Mouse (Mus musculus) adrenal gland, postnatal 4 days (tissue): ENCODE measurements around the gene Meis3. TPM values are rescaled to one million over a fixed set of nuclear protein-coding genes. Genes with fewer than 3 reads are reported as not detected.

ENCODE experiments used
- DNase-seq, 2 experiments: peaks; one replicate each; pipeline ENCODE4 v3.0.0; 2021 to 2022; ENCODE audit warnings: low spot score in 2 of 2, mixed read lengths in 2 of 2
- total RNA-seq, 2 experiments: library from RNA; stranded (reverse); gene quantifications; 2 replicates each; pipeline ENCODE4 v1.2.3; 2021

Meis3 gene
- total RNA-seq, 2 experiments from 2014 or later: 18.8 to 22.0 TPM

DNA sequence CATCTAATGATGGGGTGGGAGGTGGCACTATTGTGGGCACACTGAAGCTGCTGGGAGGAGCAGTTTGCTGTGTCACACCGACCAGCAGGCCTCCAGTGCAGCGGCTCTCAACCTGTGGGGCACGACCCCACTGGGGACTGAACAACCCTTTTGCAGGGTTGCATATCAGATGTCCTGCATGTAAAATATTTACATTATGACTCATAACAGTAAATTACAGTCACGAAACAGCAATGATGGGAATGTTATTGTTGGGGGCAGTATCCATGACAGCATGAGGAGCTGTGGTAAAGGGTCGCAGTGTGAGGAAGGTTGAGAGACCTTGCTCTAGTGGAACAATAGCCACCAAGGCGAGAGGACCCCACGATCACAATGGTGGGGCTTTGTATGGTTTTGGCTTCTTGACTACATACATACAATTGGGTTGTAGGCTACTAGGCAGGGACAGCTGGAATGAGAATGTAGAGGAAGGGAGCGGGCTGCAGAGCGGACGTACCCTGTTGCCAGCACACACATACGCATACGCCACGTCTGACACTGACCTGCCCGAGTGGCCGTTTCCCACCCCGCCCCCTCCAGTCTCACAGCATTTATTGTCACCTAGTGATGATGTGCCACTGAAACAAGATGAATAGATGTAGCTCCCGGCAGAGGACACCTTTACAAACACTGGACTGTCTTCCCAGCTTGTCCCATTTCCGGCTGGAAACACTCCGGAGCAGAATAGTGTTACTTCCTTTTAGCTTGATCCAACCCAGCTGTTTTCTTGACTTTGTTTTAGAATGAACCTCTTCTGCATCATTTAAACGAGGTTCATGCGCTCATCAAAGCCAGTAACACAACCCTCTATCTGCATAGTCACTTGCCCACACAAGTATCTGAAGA lies 34.1 kb downstream of the Meis3 start:
- DNase-seq: no peak

DNA sequence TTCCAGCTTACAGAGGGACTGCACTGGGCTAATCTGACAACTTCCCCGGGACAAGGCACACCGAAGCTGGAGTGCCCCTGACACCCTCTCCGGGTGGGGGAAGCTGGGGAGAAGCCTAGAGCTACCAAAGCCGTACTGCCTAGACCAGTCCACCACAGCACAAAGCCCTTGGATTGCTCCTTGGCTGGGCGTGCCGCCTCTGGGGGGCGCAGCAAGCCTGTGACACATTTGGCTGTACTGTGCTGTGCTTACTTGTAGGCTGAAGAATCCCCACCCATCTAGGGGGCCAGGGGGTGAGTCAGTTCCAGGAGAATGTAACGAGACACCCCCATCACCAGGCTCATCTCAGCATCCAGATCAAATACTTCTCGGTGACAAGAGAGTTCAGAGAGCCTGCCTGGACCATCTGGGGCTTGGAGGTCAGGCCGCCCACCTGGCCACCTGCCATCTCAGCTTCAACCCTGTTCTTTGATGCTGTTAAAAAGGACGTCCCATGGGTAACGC lies 36.0 kb downstream of the Meis3 start:
- no peak for DNase-seq

DNA sequence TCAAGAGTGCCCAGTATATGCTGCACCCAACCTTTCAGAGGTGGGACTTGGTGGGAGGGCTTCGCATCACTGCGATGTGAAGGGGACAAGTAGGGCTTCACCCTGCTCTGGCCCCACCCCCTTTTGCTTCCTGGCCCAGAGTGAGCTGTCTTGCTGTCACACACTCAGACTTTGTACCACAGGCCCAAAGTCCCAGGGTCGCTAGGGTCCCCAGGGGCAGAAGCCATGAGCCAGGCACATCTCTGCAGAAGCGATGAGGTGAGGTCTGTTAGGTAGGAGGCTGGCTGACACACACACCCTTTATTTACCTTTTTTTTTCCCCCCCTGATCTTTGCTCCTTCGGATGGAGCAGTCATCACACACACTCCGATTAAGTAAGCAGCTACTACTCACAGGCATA lies 38.3 kb downstream of the Meis3 start:
- DNase-seq: no peak

DNA sequence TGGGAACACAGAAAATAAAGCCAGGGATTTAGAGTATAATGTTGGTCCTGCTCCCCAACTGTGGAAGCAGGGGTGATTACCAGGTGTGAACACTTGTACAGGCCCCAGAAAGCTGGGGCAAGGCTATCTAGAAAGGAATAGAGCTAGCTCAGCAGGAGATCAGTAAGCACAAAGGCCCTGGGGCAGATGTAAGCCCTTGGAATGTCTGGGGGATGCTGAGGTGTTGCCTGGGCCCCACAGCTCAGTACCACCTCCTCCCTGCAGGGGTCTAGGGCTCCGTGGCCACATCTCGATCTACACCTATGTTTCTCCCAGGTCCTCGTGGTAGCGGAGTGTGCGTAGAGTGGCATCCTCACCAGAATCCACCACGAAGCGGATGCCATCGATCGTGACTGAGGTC lies 39.1 kb downstream of the Meis3 start:
- DNase-seq: no peak

DNA sequence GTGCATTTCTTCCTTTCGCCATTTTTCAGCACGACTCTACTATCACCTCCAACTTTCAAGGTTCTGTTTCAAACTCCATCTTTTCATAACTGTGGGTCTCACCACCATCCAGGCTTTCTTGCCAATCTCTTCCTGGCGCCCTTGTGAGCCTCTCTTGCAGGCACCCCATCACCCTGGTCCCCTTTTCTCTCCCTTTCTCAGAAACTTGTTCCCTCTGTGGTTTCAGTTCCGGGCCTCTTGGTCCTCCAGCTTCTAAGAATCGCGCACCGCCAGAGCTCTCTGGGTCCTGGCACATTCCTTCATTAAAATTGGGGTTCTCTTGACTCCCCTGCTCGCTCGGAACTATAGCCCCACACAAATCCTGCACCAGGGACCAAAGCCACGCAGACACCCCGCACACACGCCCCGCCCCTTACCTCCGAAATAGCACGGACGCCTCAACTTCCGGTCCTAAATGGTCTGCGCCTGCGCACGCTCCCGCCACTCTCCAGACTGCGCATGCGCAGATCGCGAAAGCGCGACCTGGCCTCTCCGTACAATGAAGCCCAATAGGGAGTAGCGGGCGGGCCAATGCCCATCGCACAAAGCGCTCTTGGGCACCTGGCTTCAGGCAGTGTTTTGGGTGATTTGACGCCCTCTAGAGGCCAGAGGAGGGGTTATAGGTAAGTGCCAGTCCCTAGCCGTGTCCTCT lies 46.8 kb downstream of the Meis3 start, which contains the start of gene Dhx34:
Gene Dhx34, minus strand, starts transcription at position 456 of the 691 bp plus-strand sequence.
- DNase-seq: peak; percentile 87 to 89

DNA sequence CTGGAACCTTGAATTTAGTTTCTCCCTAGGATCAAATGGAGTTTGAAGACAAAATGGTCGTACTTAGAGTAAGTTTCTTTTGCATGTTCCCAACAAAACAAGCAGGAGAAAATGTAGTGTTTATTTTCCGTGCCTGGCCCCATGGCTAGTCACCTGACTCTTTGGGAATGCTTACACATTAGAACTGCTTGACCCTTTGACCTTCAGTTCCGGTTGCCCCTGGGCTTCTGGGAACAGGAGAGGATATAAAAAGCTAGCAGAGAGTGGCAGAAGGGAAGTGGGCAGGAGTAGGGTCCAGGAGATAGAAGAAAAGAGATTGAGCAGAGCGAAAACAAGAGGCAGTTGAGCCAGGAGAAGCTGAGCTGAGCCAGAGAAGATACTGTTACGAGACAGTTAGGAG lies 55.0 kb downstream of the Meis3 start:
- no peak for DNase-seq

Other genes with a start within 250 kb of the Meis3 start
- gene Nop53, start 229.0 kb upstream of the Meis3 start, total RNA-seq: 100 to 1,000 TPM; 238 to 243 TPM
- gene Ehd2, start 207.5 kb upstream of the Meis3 start, total RNA-seq: 10 to 100 TPM; 71.9 to 77.5 TPM
- gene Bicra, start 127.2 kb upstream of the Meis3 start, total RNA-seq: 10 to 100 TPM; 14.4 to 14.6 TPM
- gene Zfp541, start 113.3 kb upstream of the Meis3 start, total RNA-seq: under 1 TPM; 0.22 to 0.23 TPM
- 100 to 1,000 TPM; 130 to 136 TPM for gene Napa, start 76.6 kb upstream of the Meis3 start, total RNA-seq
- 10 to 100 TPM; 29.1 to 29.3 TPM for gene Kptn, start 55.2 kb upstream of the Meis3 start, total RNA-seq
- gene Slc8a2, start 45.3 kb upstream of the Meis3 start, total RNA-seq: 1 to 10 TPM; 6.5 to 7.6 TPM
- 10 to 100 TPM; 20.9 to 21.9 TPM for gene Dhx34, start 46.9 kb downstream of the Meis3 start, total RNA-seq
- under 1 TPM; 0.45 to 0.48 TPM for gene C5ar2, start 69.1 kb downstream of the Meis3 start, total RNA-seq
- 1 to 10 TPM; 4.8 to 6.2 TPM for gene C5ar1, start 84.5 kb downstream of the Meis3 start, total RNA-seq
- gene Inafm1, start 98.5 kb downstream of the Meis3 start, total RNA-seq: 10 to 100 TPM; 35.6 to 41.5 TPM
- gene Ccdc9, start 111.7 kb downstream of the Meis3 start, total RNA-seq: 100 to 1,000 TPM; 103 to 116 TPM
- 1 to 10 TPM; 9.6 to 9.9 TPM for gene Bbc3, start 133.3 kb downstream of the Meis3 start, total RNA-seq
- 100 to 1,000 TPM; 100 to 101 TPM for gene Sae1, start 212.7 kb downstream of the Meis3 start, total RNA-seq
- gene Zc3h4, start 225.8 kb downstream of the Meis3 start, total RNA-seq: 10 to 100 TPM; 60.7 to 62.1 TPM